Mouse (Mus musculus): ENCODE measurements at regions not wholly inside any gene's neighbourhood (a gene's known extent, or its start where the extent isn't known, plus 50 kb on each side); places are given as distances from the start of the nearest gene placed in this dataset.

GRCm38 (mm10) chr12:48641974-48642373 is 740.5 kb upstream of the Foxg1 start:
- H3K4me2 ChIP-seq (ENCODE audit: low read depth, low read length), result no peak overlapping the region
- no peaks in the 10 kb centered on the region for H3K4me1 ChIP-seq (replicated peaks; ENCODE audit: control insufficient read depth, insufficient read depth, low read length)
- H3K27me3 ChIP-seq (ENCODE audit: control insufficient read depth, insufficient read depth, low read depth, low read length), result no peaks in the 10 kb centered on the region
- no peak for ATAC-seq (ENCODE audit: low read depth)
- no peak overlapping the region for H3K9ac ChIP-seq (ENCODE audit: low read length)
- no peaks in the 10 kb centered on the region for H3K9me3 ChIP-seq (ENCODE audit: control insufficient read depth, low read length)
- H3K27ac ChIP-seq (ENCODE audit: low read length), result no peak overlapping the region
- WGBS, result 62% methylated on average over 3 of the region's 3 CpGs
- H3K4me3 ChIP-seq (ENCODE audit: low read length), result no peak overlapping the region
- no peaks in the 10 kb centered on the region for H3K36me3 ChIP-seq (ENCODE audit: control insufficient read depth, insufficient read depth, low read length)

GRCm38 (mm10) chr12:48645135-48645534 is 737.3 kb upstream of the Foxg1 start:
- no peaks in the 10 kb centered on the region for H3K27me3 ChIP-seq (ENCODE audit: control insufficient read depth, insufficient read depth, low read depth, low read length)
- no peaks in the 10 kb centered on the region for H3K36me3 ChIP-seq (ENCODE audit: control insufficient read depth, insufficient read depth, low read length)
- no peaks in the 10 kb centered on the region for H3K9me3 ChIP-seq (ENCODE audit: control insufficient read depth, low read length)
- H3K4me2 ChIP-seq (ENCODE audit: low read depth, low read length), result no peak overlapping the region
- H3K4me3 ChIP-seq (ENCODE audit: low read length), result no peak overlapping the region
- no peak overlapping the region for H3K9ac ChIP-seq (ENCODE audit: low read length)
- H3K4me1 ChIP-seq (replicated peaks; ENCODE audit: control insufficient read depth, insufficient read depth, low read length), result no peaks in the 10 kb centered on the region
- 64% methylated on average over 2 of the region's 2 CpGs for WGBS
- ATAC-seq (ENCODE audit: low read depth), result no peak
- H3K27ac ChIP-seq (ENCODE audit: low read length), result no peak overlapping the region

- Histone ChIP-seq H3K9ac (ENCODE audit: low read length) (no peak overlapping the region), H3K27ac (ENCODE audit: low read length) (no peak overlapping the region), H3K36me3 (ENCODE audit: control insufficient read depth, insufficient read depth, low read length) (no peaks in the 10 kb centered on the region), H3K27me3 (ENCODE audit: control insufficient read depth, insufficient read depth, low read depth, low read length) (no peaks in the 10 kb centered on the region), H3K9me3 (ENCODE audit: control insufficient read depth, low read length) (no peaks in the 10 kb centered on the region), H3K4me2 (ENCODE audit: low read depth, low read length) (no peak overlapping the region), H3K4me1 (replicated peaks; ENCODE audit: control insufficient read depth, insufficient read depth, low read length) (no peaks in the 10 kb centered on the region), H3K4me3 (ENCODE audit: low read length) (no peak overlapping the region)
- 45% methylated on average over 7 of the region's 7 CpGs for WGBS
- no peak for ATAC-seq (ENCODE audit: low read depth)
Measured at GRCm38 (mm10) chr12:48645910-48646309, 736.5 kb upstream of the Foxg1 start.

- no peaks in the 10 kb centered on the region for H3K4me1 ChIP-seq (replicated peaks; ENCODE audit: control insufficient read depth, insufficient read depth, low read length)
- 45% methylated on average over 2 of the region's 2 CpGs for WGBS
- no peaks in the 10 kb centered on the region for H3K9me3 ChIP-seq (ENCODE audit: control insufficient read depth, low read length)
- no peak overlapping the region for H3K4me3 ChIP-seq (ENCODE audit: low read length)
- ATAC-seq (ENCODE audit: low read depth), result no peak
- H3K4me2 ChIP-seq (ENCODE audit: low read depth, low read length), result no peak overlapping the region
- H3K9ac ChIP-seq (ENCODE audit: low read length), result no peak overlapping the region
- no peak overlapping the region for H3K27ac ChIP-seq (ENCODE audit: low read length)
- H3K36me3 ChIP-seq (ENCODE audit: control insufficient read depth, insufficient read depth, low read length), result no peaks in the 10 kb centered on the region
- no peaks in the 10 kb centered on the region for H3K27me3 ChIP-seq (ENCODE audit: control insufficient read depth, insufficient read depth, low read depth, low read length)
Measured at GRCm38 (mm10) chr12:48675176-48675575, 707.3 kb upstream of the Foxg1 start.

- no peak for ATAC-seq (ENCODE audit: low read depth)
- 52% methylated on average over 1 of the region's 1 CpGs for WGBS
- Histone ChIP-seq H3K4me1 (replicated peaks; ENCODE audit: control insufficient read depth, insufficient read depth, low read length) (no peaks in the 10 kb centered on the region), H3K9me3 (ENCODE audit: control insufficient read depth, low read length) (no peaks in the 10 kb centered on the region), H3K4me3 (ENCODE audit: low read length) (no peak overlapping the region), H3K27me3 (ENCODE audit: control insufficient read depth, insufficient read depth, low read depth, low read length) (no peaks in the 10 kb centered on the region), H3K4me2 (ENCODE audit: low read depth, low read length) (no peak overlapping the region), H3K36me3 (ENCODE audit: control insufficient read depth, insufficient read depth, low read length) (no peaks in the 10 kb centered on the region), H3K27ac (ENCODE audit: low read length) (no peak overlapping the region), H3K9ac (ENCODE audit: low read length) (no peak overlapping the region)
Measured at GRCm38 (mm10) chr12:48680957-48681356, 701.5 kb upstream of the Foxg1 start.

GRCm38 (mm10) chr12:48705963-48706362 is 676.5 kb upstream of the Foxg1 start:
- Histone ChIP-seq H3K4me2 (ENCODE audit: low read depth, low read length) (no peak overlapping the region), H3K36me3 (ENCODE audit: control insufficient read depth, insufficient read depth, low read length) (no peaks in the 10 kb centered on the region), H3K27me3 (ENCODE audit: control insufficient read depth, insufficient read depth, low read depth, low read length) (no peaks in the 10 kb centered on the region), H3K4me3 (ENCODE audit: low read length) (no peak overlapping the region), H3K4me1 (replicated peaks; ENCODE audit: control insufficient read depth, insufficient read depth, low read length) (no peaks in the 10 kb centered on the region), H3K9me3 (ENCODE audit: control insufficient read depth, low read length) (no peaks in the 10 kb centered on the region; the same call in 1 of the 2 replicates), H3K9ac (ENCODE audit: low read length) (no peak overlapping the region), H3K27ac (ENCODE audit: low read length) (no peak overlapping the region)
- ATAC-seq (ENCODE audit: low read depth), result no peak
- WGBS, result 64% methylated on average over 1 of the region's 1 CpGs

GRCm38 (mm10) chr12:48713646-48714045 is 668.8 kb upstream of the Foxg1 start:
- WGBS, result 82% methylated on average over 4 of the region's 4 CpGs
- Histone ChIP-seq H3K27ac (ENCODE audit: low read length) (no peak overlapping the region), H3K9ac (ENCODE audit: low read length) (no peak overlapping the region), H3K4me2 (ENCODE audit: low read depth, low read length) (no peak overlapping the region), H3K4me3 (ENCODE audit: low read length) (no peak overlapping the region), H3K27me3 (ENCODE audit: control insufficient read depth, insufficient read depth, low read depth, low read length) (no peaks in the 10 kb centered on the region), H3K36me3 (ENCODE audit: control insufficient read depth, insufficient read depth, low read length) (no peaks in the 10 kb centered on the region), H3K4me1 (replicated peaks; ENCODE audit: control insufficient read depth, insufficient read depth, low read length) (no peaks in the 10 kb centered on the region), H3K9me3 (ENCODE audit: control insufficient read depth, low read length) (no peaks in the 10 kb centered on the region)
- ATAC-seq (ENCODE audit: low read depth), result no peak

GRCm38 (mm10) chr12:48729851-48730250 is 652.6 kb upstream of the Foxg1 start:
- no peak for ATAC-seq (ENCODE audit: low read depth)
- no peaks in the 10 kb centered on the region for H3K36me3 ChIP-seq (ENCODE audit: control insufficient read depth, insufficient read depth, low read length)
- no peak overlapping the region for H3K4me2 ChIP-seq (ENCODE audit: low read depth, low read length)
- H3K4me3 ChIP-seq (ENCODE audit: low read length), result no peak overlapping the region
- no peak overlapping the region for H3K27ac ChIP-seq (ENCODE audit: low read length)
- no peaks in the 10 kb centered on the region for H3K4me1 ChIP-seq (replicated peaks; ENCODE audit: control insufficient read depth, insufficient read depth, low read length)
- H3K27me3 ChIP-seq (ENCODE audit: control insufficient read depth, insufficient read depth, low read depth, low read length), result no peaks in the 10 kb centered on the region
- no peaks in the 10 kb centered on the region for H3K9me3 ChIP-seq (ENCODE audit: control insufficient read depth, low read length)
- WGBS, result 68% methylated on average over 4 of the region's 4 CpGs
- no peak overlapping the region for H3K9ac ChIP-seq (ENCODE audit: low read length)

- H3K36me3 ChIP-seq (ENCODE audit: control insufficient read depth, insufficient read depth, low read length), result no peaks in the 10 kb centered on the region
- no peak overlapping the region for H3K4me3 ChIP-seq (ENCODE audit: low read length)
- no peak overlapping the region for H3K9ac ChIP-seq (ENCODE audit: low read length)
- no peak overlapping the region for H3K4me2 ChIP-seq (ENCODE audit: low read depth, low read length)
- H3K27ac ChIP-seq (ENCODE audit: low read length), result no peak overlapping the region
- no peak for ATAC-seq (ENCODE audit: low read depth)
- no peaks in the 10 kb centered on the region for H3K4me1 ChIP-seq (replicated peaks; ENCODE audit: control insufficient read depth, insufficient read depth, low read length)
- H3K9me3 ChIP-seq (ENCODE audit: control insufficient read depth, low read length), result no peaks in the 10 kb centered on the region
- 73% methylated on average over 3 of the region's 3 CpGs for WGBS
- no peaks in the 10 kb centered on the region for H3K27me3 ChIP-seq (ENCODE audit: control insufficient read depth, insufficient read depth, low read depth, low read length)
Measured at GRCm38 (mm10) chr12:48758805-48759396, 623.6 kb upstream of the Foxg1 start.

Measured in lung, embryonic 16.5 days (tissue).